Mouse (Mus musculus) brown adipose tissue, adult 24 weeks (tissue): ENCODE measurements around the gene Oas2. TPM values are rescaled to one million over a fixed set of nuclear protein-coding genes. Genes with fewer than 3 reads are reported as not detected.
"Not testable (repeated sequence)": the region's sequence is repeated elsewhere in the genome, so short reads cannot be mapped to it uniquely, and the experiment has no call there.

ENCODE experiments used
- H3K27ac ChIP-seq: fragments of 200-500 bp; replicated peaks from 2 replicates; pipeline ENCODE4 v1.5.1; 2012; ENCODE audit warnings: low read depth, mild to moderate bottlenecking, low read length
- H3K4me1 ChIP-seq: fragments of 200-500 bp; 2 replicates; pipeline ENCODE4 v1.6.1; 2012; ENCODE audit warnings: low read length, mixed read lengths; ENCODE audit not compliant: control insufficient read depth, insufficient read depth, insufficient read length
- H3K4me3 ChIP-seq: fragments of 200-500 bp; 2 replicates; pipeline ENCODE4 v1.5.1; 2012; ENCODE audit warnings: low read depth, mild to moderate bottlenecking, low read length, moderate library complexity; ENCODE audit not compliant: insufficient read depth
- polyA plus RNA-seq: library from polyadenylated mRNA; stranded (reverse); fragments of >200 nt; gene quantifications from 2 replicates; pipeline ENCODE4 v1.2.4, GENCODE M21; 2012; ENCODE audit not compliant: missing spikeins, insufficient read depth, insufficient read length

The Oas2 gene
- polyA plus RNA-seq = 0.96 and 1.2 TPM in 2 replicates

- Histone ChIP-seq H3K4me1 (no peaks in the 10 kb centered on the region), H3K27ac (peak within 1 kb of the TSS; percentile 20), H3K4me3 (peak within 1 kb of the TSS; percentile 40)
Observed at GRCm38 (mm10) chr5:120749688-120750087, at the start of gene Oas2. TSS of gene Oas2 (minus strand) at chr5:120749853.

- not testable (repeated sequence) for H3K4me1 ChIP-seq, H3K4me3 ChIP-seq, H3K27ac ChIP-seq
Observed at GRCm38 (mm10) chr5:120798943-120799342, 49.3 kb upstream of the Oas2 start.

- H3K4me1 ChIP-seq, H3K4me3 ChIP-seq, H3K27ac ChIP-seq: not testable (repeated sequence)
Observed at GRCm38 (mm10) chr5:120798147-120798546, 48.5 kb upstream of the Oas2 start.

- not testable (repeated sequence) for H3K27ac ChIP-seq, H3K4me1 ChIP-seq, H3K4me3 ChIP-seq
Observed at GRCm38 (mm10) chr5:120795480-120796034, 45.9 kb upstream of the Oas2 start, which contains the start of gene Oas1e. TSS of gene Oas1e (minus strand) at chr5:120795530.

DNA sequence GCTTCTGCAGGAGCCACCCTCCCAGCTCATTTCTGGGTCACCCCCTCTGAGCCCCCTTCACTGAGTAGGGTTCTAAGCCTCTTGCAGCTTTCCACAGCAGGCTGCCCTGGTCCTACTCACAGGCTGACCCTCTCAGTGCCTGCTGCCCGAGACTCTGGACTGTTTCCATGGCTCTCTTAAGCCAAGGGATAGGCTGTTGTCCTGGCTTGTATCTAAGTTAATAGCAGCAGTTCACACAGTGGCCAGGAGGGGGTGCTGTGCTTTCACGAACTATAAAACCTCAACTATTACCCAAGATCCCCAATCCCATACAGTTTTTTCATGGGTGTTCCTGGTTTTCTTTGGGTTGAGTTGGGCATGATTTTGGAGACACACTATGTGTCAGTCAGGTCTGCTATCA lies 43.4 kb upstream of the Oas2 start:
- Histone ChIP-seq H3K4me1 (no peaks in the 10 kb centered on the region), H3K27ac (no peak overlapping the region), H3K4me3 (no peak overlapping the region)

DNA sequence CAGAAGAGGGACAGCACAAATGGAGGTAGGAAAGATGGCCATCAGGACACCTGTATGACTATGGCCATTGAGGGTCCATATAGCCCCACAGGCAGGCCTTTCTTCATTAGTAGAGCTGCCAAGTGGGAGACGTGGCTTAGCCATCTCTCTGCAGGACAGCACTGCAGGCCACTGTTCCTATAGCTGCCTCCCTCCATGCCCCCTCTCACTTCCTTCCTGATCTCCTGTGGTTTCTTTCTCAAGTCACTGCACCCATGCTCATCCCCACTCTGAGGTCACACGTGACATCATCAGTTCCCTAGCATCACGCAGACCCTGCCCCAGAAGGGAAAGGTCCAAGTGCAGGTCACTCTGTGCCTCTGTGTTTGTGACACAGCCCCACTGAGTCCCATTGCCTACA lies 37.4 kb upstream of the Oas2 start:
- Histone ChIP-seq H3K4me3 (no peak overlapping the region), H3K27ac (no peak overlapping the region), H3K4me1 (no peaks in the 10 kb centered on the region)

DNA sequence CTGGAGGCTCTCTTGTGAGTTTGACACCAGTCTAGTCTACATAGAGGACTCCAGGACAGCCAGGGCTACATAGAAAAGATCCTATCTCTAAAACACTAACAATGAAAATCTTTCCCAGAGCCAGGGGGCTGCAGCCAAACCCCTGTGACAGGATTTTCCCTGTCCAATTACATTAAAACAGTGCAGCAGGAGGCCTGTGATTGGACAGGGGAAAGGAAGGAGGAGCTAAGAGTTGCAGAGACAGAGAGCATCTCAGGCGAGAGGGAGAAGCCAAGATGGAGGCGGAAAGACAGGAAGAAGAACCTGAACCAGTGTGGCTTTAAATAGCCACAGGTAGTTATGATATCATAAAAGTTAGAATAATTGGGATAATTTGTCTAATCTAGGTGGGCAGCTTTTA lies 32.8 kb upstream of the Oas2 start:
- Histone ChIP-seq H3K4me3 (no peak overlapping the region), H3K4me1 (no peaks in the 10 kb centered on the region), H3K27ac (no peak overlapping the region)

- Histone ChIP-seq H3K4me3 (no peak overlapping the region), H3K27ac (no peak overlapping the region), H3K4me1 (no peaks in the 10 kb centered on the region)
Observed at GRCm38 (mm10) chr5:120781646-120782045, 32.0 kb upstream of the Oas2 start.

DNA sequence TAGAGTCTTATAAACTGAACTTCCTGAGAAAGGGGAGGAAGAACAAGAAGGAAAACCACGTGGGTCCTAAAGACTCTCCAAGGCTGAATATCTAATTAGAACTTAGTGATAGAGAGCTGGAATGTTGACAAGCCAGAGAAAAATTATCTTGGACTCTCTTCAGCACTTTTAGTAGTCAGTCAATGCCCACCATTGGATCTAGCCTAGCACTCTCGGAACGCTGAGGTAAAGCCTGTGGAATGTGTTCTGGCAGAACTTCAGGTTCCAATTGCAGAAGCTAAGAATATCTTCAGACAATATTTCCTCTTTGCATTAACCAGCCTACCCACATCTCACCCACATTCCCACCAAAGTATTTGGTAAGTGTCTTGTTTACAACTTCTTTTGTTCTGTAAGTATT lies 30.3 kb upstream of the Oas2 start:
- Histone ChIP-seq H3K27ac (no peak overlapping the region), H3K4me3 (no peak overlapping the region)

GRCm38 (mm10) chr5:120778941-120779340 lies 29.3 kb upstream of the Oas2 start:
- no peak overlapping the region for H3K4me3 ChIP-seq
- H3K27ac ChIP-seq = no peak overlapping the region
- H3K4me1 ChIP-seq = no peaks in the 10 kb centered on the region

More for the DNA sequence above, 30.3 kb upstream of the Oas2 start:
- no peaks in the 10 kb centered on the region for H3K4me1 ChIP-seq

DNA sequence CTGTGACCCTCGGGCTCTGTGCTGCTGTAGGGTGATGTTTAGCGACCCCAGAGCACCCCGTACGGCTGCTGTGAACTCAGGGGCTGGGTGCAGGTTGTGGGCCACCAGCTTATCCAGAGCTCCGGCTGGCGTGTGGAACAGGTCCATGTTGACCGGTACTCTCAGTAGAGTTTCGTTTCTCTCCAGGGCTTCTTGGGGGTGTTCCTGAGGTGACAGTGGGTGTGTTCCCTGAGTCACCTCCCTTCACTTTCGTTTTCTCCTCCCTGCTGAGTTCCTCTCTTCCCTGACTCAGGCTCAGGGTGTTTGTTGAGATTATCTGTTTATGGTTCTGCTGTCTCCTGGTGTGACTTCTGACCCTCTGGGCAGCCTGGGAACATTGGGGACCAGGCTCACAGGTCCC lies 27.8 kb upstream of the Oas2 start, which contains the start of gene Oas3:
TSS of gene Oas3 (minus strand) at position 184 of the 400 bp plus-strand sequence.
- Histone ChIP-seq H3K4me1 (no peaks in the 10 kb centered on the region), H3K27ac (no peak within 1 kb of the TSS), H3K4me3 (peak within 1 kb of the TSS; percentile 16; the same call in 1 of the 2 replicates)

DNA sequence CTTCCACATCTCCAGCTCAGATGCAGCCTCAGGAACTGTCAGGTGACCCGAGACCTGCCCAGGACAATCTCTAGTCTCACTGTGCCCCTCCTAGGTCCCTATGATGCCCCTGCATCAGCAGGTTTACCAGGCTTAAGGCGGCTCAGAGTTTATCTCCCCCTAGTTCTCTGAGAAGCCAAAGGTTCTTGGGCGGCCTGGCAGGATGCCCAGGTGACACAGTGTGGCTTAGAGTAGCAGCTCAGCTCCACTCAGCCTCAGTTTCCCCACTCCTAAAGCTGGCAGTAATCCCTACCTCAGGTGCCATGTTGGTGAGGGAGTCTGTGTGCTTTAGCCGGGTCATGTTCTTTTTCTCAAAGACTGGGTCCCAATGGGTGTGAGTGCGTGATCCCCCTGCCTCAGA lies 27.1 kb upstream of the Oas2 start:
- Histone ChIP-seq H3K4me3 (no peak overlapping the region), H3K27ac (no peak overlapping the region), H3K4me1 (no peaks in the 10 kb centered on the region)

- no peaks in the 10 kb centered on the region for H3K4me1 ChIP-seq
- H3K27ac ChIP-seq = no peak overlapping the region
Observed at GRCm38 (mm10) chr5:120775287-120775985, 25.8 kb upstream of the Oas2 start.

DNA sequence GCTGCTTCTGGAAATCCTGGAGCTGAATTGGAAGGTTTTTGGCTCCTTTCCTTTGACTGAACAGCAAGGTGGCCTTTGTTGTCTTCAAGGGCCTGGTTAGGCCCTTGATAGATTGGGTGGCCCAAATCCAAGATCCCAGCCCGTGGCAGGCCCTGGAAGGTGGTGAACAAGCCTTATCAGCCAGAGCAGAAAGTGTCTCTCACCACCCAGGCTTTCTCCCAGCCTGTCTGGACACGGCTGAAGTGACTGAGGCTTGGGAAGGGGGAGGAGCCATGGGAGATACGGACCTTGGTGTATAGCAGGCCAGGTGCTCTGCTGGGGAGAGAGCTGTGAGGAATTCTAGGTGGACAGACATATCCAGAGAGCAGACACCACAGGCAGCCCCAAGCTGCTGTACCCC lies 19.7 kb upstream of the Oas2 start:
- no peaks in the 10 kb centered on the region for H3K4me1 ChIP-seq
- no peak overlapping the region for H3K27ac ChIP-seq
- H3K4me3 ChIP-seq = no peak overlapping the region

More at GRCm38 (mm10) chr5:120775287-120775985, 25.8 kb upstream of the Oas2 start:
- no peak overlapping the region for H3K4me3 ChIP-seq

DNA sequence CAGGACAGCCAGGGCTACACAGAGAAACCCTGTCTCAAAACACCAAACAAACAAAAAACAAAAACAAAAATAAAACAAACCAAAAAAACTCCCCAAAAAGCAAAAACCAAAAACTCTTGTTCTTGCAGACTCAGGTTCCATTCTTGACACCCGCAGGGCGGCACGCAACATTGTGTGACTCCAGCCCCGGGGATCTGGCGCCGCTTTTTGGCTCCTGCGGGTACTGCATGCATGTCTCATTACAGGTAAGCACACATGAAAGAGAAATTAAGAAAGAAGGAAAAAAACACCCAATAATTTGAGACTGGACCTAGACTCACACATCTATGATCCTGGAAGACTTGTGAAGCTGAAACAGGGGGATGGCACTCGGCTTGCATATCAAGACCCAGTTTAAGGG lies 15.4 kb upstream of the Oas2 start:
- no peaks in the 10 kb centered on the region for H3K4me1 ChIP-seq
- H3K4me3 ChIP-seq = no peak overlapping the region
- H3K27ac ChIP-seq = no peak overlapping the region

DNA sequence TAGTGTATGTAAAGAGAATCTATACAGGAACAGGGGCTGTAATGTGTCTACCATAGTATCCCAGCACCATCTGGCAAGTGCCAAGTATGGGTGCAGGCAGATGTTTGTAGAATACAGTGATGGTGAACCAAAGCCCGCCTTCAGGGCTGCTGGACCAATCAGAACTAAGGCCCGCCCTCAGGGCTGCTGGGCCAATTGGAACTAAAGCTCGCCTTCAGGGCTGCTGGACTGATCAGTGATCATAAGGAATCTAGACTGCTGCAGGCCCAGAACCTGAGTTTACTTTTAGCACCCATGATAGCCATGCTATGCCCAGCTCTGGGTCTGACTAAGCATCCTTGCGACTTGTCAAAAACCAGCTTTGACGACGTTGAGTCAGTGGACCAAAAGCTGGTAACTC lies 12.2 kb upstream of the Oas2 start:
- no peaks in the 10 kb centered on the region for H3K4me1 ChIP-seq
- H3K27ac ChIP-seq = no peak overlapping the region
- no peak overlapping the region for H3K4me3 ChIP-seq
